Mouse (Mus musculus) lung, postnatal 0 days (tissue): ENCODE results near the gene 3110082I17Rik. TPM values are rescaled to one million over a fixed set of nuclear protein-coding genes. Genes with fewer than 3 reads are reported as not detected.

Experiments
- ATAC-seq: fragments of 200-750 bp; cut with Nextera tagmentation; 2 replicates; pipeline ENCODE4 v1.8.0; 2017; ENCODE audit warnings: moderate library complexity
- DNase-seq: peaks from one replicate; pipeline ENCODE4 v3.0.0-alpha.2; 2016; ENCODE audit warnings: low spot score
- H3K27ac ChIP-seq: fragments of 300-500 bp; sonication (generic); 2 replicates; pipeline ENCODE4 v1.5.1; 2014; ENCODE audit warnings: antibody characterized with exemption, mild to moderate bottlenecking, low read length, mixed read lengths
- H3K27me3 ChIP-seq: fragments of 300-500 bp; sonication (generic); replicated peaks from 2 replicates; pipeline ENCODE4 v1.6.1; 2014; ENCODE audit warnings: low read length, mixed read lengths; ENCODE audit not compliant: insufficient read depth
- H3K36me3 ChIP-seq: fragments of 300-500 bp; sonication (generic); 2 replicates; pipeline ENCODE4 v1.6.1; 2014; ENCODE audit warnings: low read length, mixed read lengths; ENCODE audit not compliant: insufficient read depth
- H3K4me1 ChIP-seq: fragments of 300-500 bp; sonication (generic); 2 replicates; pipeline ENCODE4 v1.6.1; 2014; ENCODE audit warnings: antibody characterized with exemption, low read depth, low read length, mixed read lengths; ENCODE audit not compliant: insufficient read depth
- H3K4me2 ChIP-seq: fragments of 300-500 bp; sonication (generic); replicated peaks from 2 replicates; pipeline ENCODE4 v1.6.1; 2014; ENCODE audit warnings: low read depth, mild to moderate bottlenecking, low read length, moderate library complexity, mixed read lengths
- H3K4me3 ChIP-seq: fragments of 300-500 bp; sonication (generic); 2 replicates; pipeline ENCODE4 v1.5.1; 2014; ENCODE audit warnings: low read depth, low read length
- H3K9ac ChIP-seq: fragments of 300-500 bp; sonication (generic); replicated peaks from 2 replicates; pipeline ENCODE4 v1.6.1; 2014; ENCODE audit warnings: low read depth, mild to moderate bottlenecking
- H3K9me3 ChIP-seq: fragments of 300-500 bp; sonication (generic); 2 replicates; pipeline ENCODE4 v1.6.1; 2016; ENCODE audit warnings: low read length, mixed read lengths
- CTCF ChIP-seq: IDR thresholded peaks from 2 replicates; pipeline ENCODE4 v1.5.1; 2016; ENCODE audit warnings: antibody characterized with exemption, mild to moderate bottlenecking
- EP300 ChIP-seq: IDR thresholded peaks from 2 replicates; pipeline ENCODE4 v1.6.1; 2016; ENCODE audit warnings: antibody characterized with exemption, mild to moderate bottlenecking, control low read depth
- WGBS: fragments of 180-500 bp; shearing (Covaris S2); extraction: QIAGEN DNeasy Blood & Tissue Kit; methylation state at CpG from one replicate; pipeline ENCODE4 v1.1.7; 2014; 5-methylcytosine and 5-hydroxymethylcytosine counted together
- polyA plus RNA-seq: library from polyadenylated mRNA; unstranded; fragments of >200 nt; fragmentation: Nextera tagmentation; extraction: Ambion mirVana; gene quantifications from 2 replicates; pipeline ENCODE4 v1.2.1, GENCODE M21; 2015

Gene 3110082I17Rik
- polyA plus RNA-seq, 1 experiment from 2014 or later, result 16.1 TPM

DNA sequence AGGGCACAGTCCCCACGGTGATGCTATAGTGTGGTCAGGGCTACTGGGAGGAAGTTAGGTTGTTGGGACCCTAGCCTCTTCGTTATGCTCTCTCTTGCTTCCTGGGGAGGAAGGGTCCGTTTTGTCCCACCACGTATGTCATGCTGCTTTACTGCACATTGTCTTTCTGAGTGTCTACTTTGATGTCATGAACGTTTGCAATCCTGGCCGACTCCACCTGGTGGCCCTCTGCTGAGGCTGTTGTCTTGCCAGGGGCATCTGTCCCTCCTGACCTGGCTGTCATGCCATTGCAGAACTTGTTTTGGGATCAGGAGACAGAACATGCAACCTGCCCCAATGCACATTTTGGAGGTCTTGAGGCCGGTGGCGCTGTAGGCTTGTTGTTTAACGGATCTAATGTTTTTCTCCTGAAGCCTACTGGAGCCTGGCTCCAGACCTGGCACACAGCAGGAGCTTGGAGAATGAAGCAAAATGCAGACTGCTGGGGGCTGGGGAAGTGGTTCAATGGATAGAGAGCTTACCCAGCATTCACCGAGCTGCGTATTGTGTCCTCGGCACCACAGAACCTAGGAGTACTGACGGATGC is 134.1 kb downstream of the 3110082I17Rik start:
- WGBS, result 63% methylated on average over 13 of the region's 13 CpGs
- ATAC-seq, result no peak
- H3K27me3 ChIP-seq, result peaks cover 10% of the 10 kb centered on the region; the same call in 1 of the 2 replicates

GRCm38 (mm10) chr5:139325395-139325966 is 134.8 kb downstream of the 3110082I17Rik start, which contains the start of gene Adap1:
TSS of gene Adap1 (minus strand) at chr5:139325622.
- Histone ChIP-seq H3K9ac (peak within 1 kb of the TSS; percentile 48), H3K9me3 (no peaks in the 10 kb centered on the region), H3K27me3 (peaks cover 10% of the 10 kb centered on the region; the same call in 1 of the 2 replicates), H3K36me3 (no peaks in the 10 kb centered on the region), H3K4me2 (peak within 1 kb of the TSS; percentile 95), H3K4me3 (peak within 1 kb of the TSS; percentile 55), H3K4me1 (peaks cover 9% of the 10 kb centered on the region; the same call in 1 of the 2 replicates), H3K27ac (no peak within 1 kb of the TSS)
- 2% methylated on average over 39 of the region's 61 CpGs for WGBS
- ATAC-seq, result peak; percentile 90
- TF ChIP-seq EP300, result no peak
- peak; percentile 48 for TF ChIP-seq CTCF
- DNase-seq, result peak; percentile 68

More for the DNA sequence above, 134.1 kb downstream of the 3110082I17Rik start:
- Histone ChIP-seq H3K4me1 (peaks cover 9% of the 10 kb centered on the region; the same call in 1 of the 2 replicates), H3K9me3 (no peaks in the 10 kb centered on the region), H3K27ac (no peak overlapping the region), H3K4me2 (no peak overlapping the region), H3K9ac (no peak overlapping the region), H3K4me3 (no peak overlapping the region), H3K36me3 (no peaks in the 10 kb centered on the region)
- no peak for DNase-seq
- TF ChIP-seq EP300, result no peak
- TF ChIP-seq CTCF, result peak; percentile 14; the same call in 1 of the 2 replicates

GRCm38 (mm10) chr5:139324691-139325394 is 135.5 kb downstream of the 3110082I17Rik start:
- no peak for TF ChIP-seq EP300
- no peak for TF ChIP-seq CTCF
- H3K4me2 ChIP-seq, result peak overlapping the region; percentile 95
- peak overlapping the region; percentile 55 for H3K4me3 ChIP-seq
- H3K27me3 ChIP-seq, result peaks cover 10% of the 10 kb centered on the region; the same call in 1 of the 2 replicates
- H3K9ac ChIP-seq, result peak overlapping the region; percentile 48
- peaks cover 9% of the 10 kb centered on the region; the same call in 1 of the 2 replicates for H3K4me1 ChIP-seq
- no peak overlapping the region for H3K27ac ChIP-seq
- H3K9me3 ChIP-seq, result no peaks in the 10 kb centered on the region
- H3K36me3 ChIP-seq, result no peaks in the 10 kb centered on the region
- peak; percentile 41 for DNase-seq
- peak; percentile 36 for ATAC-seq
- 4% methylated on average over 30 of the region's 62 CpGs for whole genome bisulfite sequencing

- Histone ChIP-seq H3K9me3 (no peaks in the 10 kb centered on the region), H3K4me2 (peak overlapping the region; percentile 95), H3K27ac (no peak overlapping the region), H3K9ac (no peak overlapping the region), H3K4me3 (no peak overlapping the region), H3K36me3 (no peaks in the 10 kb centered on the region), H3K27me3 (peaks cover 10% of the 10 kb centered on the region; the same call in 1 of the 2 replicates), H3K4me1 (peaks cover 9% of the 10 kb centered on the region; the same call in 1 of the 2 replicates)
- TF ChIP-seq EP300 (no peak), CTCF (no peak; the same call in 1 of the 2 replicates)
- DNase-seq (no peak), ATAC-seq (0 out of 2 replicates have a peak, but pooled peaks have one; percentile 16)
- WGBS, result 62% methylated on average over 5 of the region's 5 CpGs
Observed at GRCm38 (mm10) chr5:139324045-139324491, 136.3 kb downstream of the 3110082I17Rik start.

- no peak overlapping the region for H3K27ac ChIP-seq
- H3K27me3 ChIP-seq, result peaks cover 10% of the 10 kb centered on the region; the same call in 1 of the 2 replicates
- WGBS, result 79% methylated on average over 9 of the region's 9 CpGs
- peaks cover 9% of the 10 kb centered on the region; the same call in 1 of the 2 replicates for H3K4me1 ChIP-seq
- ATAC-seq (no peak), DNase-seq (no peak)
- no peak overlapping the region for H3K9ac ChIP-seq
- TF ChIP-seq EP300 (no peak), CTCF (no peak)
- no peaks in the 10 kb centered on the region for H3K9me3 ChIP-seq
- peak overlapping the region; percentile 6; the same call in 1 of the 2 replicates for H3K4me2 ChIP-seq
- no peaks in the 10 kb centered on the region for H3K36me3 ChIP-seq
- H3K4me3 ChIP-seq, result no peak overlapping the region
Observed at GRCm38 (mm10) chr5:139323260-139323924, 136.9 kb downstream of the 3110082I17Rik start.
